Mouse (Mus musculus) granulocyte monocyte progenitor cell, adult 5-6 weeks (primary cell): Measurements from ENCODE around the gene Gm10642. TPM values are rescaled to one million over a fixed set of nuclear protein-coding genes. Genes with fewer than 3 reads are reported as not detected.
A peak's percentile ranks its signal among the peaks of the same experiment; 100 is the strongest.

Experiments
- ATAC-seq: replicated peaks from 2 replicates; pipeline ENCODE4 v1.8.0; 2016; ENCODE audit warnings: mild to moderate bottlenecking, moderate TSS enrichment, inconsistent platforms; ENCODE audit not compliant: poor library complexity, severe bottlenecking
- total RNA-seq, 2 experiments: library from RNA; stranded (forward) in 1 of 2; stranded (reverse) in 1 of 2; fragments of 200-712, 200-1000 nt in 1 of 2; fragments of >200 nt in 1 of 2; fragmentation: Nextera tagmentation in 1 of 2; gene quantifications; 2 replicates each; pipeline ENCODE4 v1.2.3; 2014 to 2017

Gm10642 gene
- total RNA-seq, 2 experiments from 2014 or later, result 0.26 TPM; not detected in 1

GRCm38 (mm10) chr9:70671772-70672579, 15.9 kb downstream of the Gm10642 start:
- peak; percentile 52 for ATAC-seq

- no peak for ATAC-seq
Observed at GRCm38 (mm10) chr9:70673656-70674055, 17.6 kb downstream of the Gm10642 start.

GRCm38 (mm10) chr9:70675117-70675516, 19.1 kb downstream of the Gm10642 start:
- no peak for ATAC-seq

- no peak for ATAC-seq
Observed at GRCm38 (mm10) chr9:70675961-70676360, 19.9 kb downstream of the Gm10642 start.

GRCm38 (mm10) chr9:70678682-70679131, 22.7 kb downstream of the Gm10642 start, which contains the start of gene Adam10:
TSS of gene Adam10 (plus strand) at chr9:70678997.
- ATAC-seq, result peak; percentile 95

- ATAC-seq, result peak; percentile 6; the same call in 1 of the 2 replicates
Observed at GRCm38 (mm10) chr9:70679132-70680091, 23.4 kb downstream of the Gm10642 start.

- ATAC-seq, result no peak
Observed at GRCm38 (mm10) chr9:70682202-70682601, 26.2 kb downstream of the Gm10642 start.

GRCm38 (mm10) chr9:70688301-70688968, 32.4 kb downstream of the Gm10642 start:
- no peak for ATAC-seq

GRCm38 (mm10) chr9:70689926-70690325, 33.9 kb downstream of the Gm10642 start:
- peak; percentile 42; the same call in 1 of the 2 replicates for ATAC-seq

GRCm38 (mm10) chr9:70690579-70690978, 34.5 kb downstream of the Gm10642 start:
- ATAC-seq, result no peak

GRCm38 (mm10) chr9:70691772-70692693, 36.0 kb downstream of the Gm10642 start:
- peak; percentile 33 for ATAC-seq

- no peak for ATAC-seq
Observed at GRCm38 (mm10) chr9:70695723-70696122, 39.7 kb downstream of the Gm10642 start.

GRCm38 (mm10) chr9:70698090-70698489, 42.0 kb downstream of the Gm10642 start:
- no peak for ATAC-seq

GRCm38 (mm10) chr9:70703597-70704203, 47.6 kb downstream of the Gm10642 start:
- ATAC-seq, result no peak

GRCm38 (mm10) chr9:70706444-70706843, 50.4 kb downstream of the Gm10642 start:
- peak; percentile 58 for ATAC-seq
